Mouse (Mus musculus): Measurements from ENCODE around the gene Cspg4.

GRCm38 (mm10) chr9:56924651-56925027 lies 59.8 kb downstream of the Cspg4 start:
- TF ChIP-seq CTCF (IDR thresholded peaks at IDR 0.05; ENCODE audit: low read depth) (no peak; the same call in 1 of the 2 replicates), EP300 (IDR thresholded peaks at IDR 0.05; ENCODE audit: low read depth) (peak; percentile 96)
